Mouse (Mus musculus) heart, adult 9 months (tissue): Measurements from ENCODE around the gene Iqsec1.

ENCODE experiments used
- DNase-seq, 2 experiments: peaks; one replicate each; pipeline ENCODE4 v3.0.0; 2022; ENCODE audit warnings: low spot score in 2 of 2

Iqsec1 gene

DNA sequence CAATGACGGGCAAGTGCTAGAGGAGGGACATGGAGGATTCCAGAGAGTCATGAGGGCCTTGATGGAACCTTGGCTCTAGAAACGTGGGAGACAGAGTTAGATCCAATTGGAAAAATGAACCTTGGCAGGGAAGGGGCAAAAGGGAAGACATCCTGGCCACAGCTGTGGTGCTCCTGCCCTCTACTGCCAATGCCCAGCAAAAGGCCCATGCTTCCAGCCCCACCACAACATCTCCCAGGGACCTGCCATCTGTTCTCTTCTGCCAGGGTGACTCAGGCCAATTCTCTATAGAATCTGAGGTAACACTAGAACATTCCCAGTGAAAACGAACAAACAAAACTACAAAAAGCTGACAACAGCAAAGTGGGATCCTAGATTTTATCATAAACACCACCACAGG lies 173.1 kb downstream of the Iqsec1 start:
- no peak for DNase-seq

DNA sequence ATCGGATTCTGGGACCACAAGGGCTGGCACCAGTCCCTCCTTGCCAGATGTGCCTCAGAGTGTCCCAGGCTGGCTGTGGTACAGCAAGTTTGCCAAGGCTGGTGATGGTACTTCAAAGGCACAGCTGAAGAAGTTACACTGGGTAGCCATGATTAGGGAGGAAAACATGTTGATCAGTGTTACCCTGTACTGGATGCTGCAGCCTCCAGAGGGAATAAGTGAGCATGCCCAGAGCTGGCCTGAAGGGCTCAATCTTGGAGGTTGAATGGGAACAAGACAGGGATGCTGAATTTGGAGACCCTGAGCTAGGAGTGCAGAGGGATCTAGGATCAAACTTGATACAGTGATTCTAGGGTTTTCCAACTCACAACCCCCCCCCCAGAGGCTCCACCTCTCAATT lies 175.0 kb downstream of the Iqsec1 start:
- no peak for DNase-seq

DNA sequence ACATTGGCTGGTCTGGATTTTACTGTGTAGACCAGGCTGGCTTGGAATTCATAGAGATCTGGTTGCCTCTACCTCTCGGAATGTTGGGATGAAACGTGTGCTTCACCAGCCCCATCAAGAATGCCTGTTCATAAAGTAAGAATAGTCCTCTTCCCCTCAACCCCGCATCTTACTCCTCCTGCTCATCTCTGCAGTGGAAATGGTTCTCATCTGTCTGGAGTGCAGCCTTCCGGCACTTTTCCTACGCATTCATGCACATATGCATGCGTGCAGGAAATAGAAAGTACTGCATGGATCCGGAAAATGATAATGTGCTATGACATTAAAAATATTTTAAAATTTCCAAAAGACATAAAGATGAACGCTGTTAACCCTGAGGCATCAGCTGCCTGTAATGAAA lies 175.9 kb downstream of the Iqsec1 start:
- DNase-seq, result no peak

DNA sequence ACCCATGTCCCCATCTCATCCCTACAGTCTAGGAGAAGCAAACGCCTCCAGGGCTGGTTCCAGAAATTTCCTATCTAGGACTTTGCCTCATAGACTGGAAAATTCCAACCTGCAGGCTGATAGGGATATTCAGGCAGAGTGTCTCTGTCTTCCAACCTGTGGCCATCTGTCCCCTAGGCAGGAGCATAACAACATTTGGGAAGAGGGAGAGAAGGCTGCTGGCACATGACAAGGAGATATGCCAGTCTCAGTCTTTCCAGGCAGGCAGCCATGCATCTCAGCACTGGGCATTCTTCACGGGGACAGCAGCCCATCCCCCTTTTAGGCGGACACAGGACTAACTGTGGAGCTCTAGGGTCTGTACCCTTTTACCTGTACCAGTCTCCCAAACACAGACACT lies 176.4 kb downstream of the Iqsec1 start:
- DNase-seq, result peak in 1 of 2 experiments; percentile 13

DNA sequence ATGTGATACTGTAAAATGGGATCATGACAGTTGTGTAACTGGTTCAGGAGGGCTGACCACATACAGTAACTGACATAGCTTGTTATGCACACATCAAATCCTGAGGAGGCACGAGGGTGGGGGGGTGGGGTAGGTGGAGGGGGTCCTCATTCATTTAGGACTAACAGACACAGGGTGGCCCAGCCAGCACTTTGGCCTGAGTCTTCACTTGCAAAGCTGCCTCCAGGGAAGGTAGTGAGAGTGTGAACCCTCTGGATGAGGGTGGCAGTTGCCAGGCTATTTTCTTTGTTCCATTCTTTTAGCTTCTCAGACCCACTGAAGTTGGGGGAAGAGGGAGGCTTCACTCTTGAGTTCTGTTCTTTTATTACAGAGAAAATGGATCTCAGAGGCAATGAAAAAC lies 177.9 kb downstream of the Iqsec1 start:
- no peak for DNase-seq

DNA sequence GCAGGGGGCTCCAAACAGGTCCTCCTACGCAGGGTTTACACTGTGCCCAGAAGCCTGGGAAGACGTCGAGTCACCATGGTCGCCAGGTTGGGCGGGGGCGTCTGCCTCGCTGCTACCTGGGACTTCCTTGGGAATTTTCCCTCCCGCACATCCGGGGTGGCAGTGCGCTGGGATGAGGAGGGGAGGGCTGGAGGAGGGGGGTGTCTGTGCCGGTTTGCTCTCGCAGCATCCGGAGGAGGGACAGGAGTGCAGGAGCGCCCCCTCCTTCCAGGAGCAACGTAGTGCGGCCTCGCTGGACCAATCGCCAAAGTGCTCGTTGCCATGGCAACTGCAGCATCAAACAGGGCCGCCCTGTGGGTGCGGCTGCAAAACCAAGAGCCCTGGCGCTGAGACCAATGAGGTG lies 178.5 kb downstream of the Iqsec1 start:
- DNase-seq, result peak; percentile 51 to 62

DNA sequence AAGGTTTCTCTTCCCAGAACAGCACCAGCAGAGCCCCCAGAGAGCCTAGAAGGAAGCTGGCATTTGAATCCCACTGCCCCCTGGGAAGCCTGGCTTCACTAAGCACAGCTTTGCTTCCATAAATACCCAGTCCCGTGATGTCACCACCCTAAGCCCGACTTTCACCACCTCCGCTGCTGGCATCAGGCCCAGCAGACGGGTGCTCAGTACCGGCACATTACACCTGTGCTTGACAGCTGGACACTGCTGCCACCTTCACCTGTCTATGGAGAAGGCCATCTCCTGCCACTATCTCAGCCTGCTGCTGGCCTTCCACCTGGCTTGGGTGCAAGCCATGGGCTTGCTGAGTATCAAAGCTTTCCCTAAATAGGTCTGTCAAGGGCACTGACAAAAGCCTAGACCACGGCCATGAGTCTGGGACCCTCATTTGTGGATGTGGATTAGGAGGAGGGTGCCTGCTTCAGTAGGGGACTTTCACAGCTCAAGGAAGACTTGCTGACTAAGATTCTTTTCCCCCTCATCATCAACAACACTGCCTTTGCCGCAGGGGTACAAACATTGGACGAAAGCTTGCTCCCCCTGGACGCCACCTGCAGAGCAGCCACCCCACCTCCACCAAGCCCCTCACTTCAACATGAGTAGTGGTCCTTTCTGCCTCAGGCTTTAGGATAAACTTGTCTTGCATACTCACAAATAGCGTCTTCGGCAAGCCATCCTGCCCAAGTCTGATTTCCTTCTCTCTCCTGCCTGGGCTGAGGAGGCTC lies 179.2 kb downstream of the Iqsec1 start:
- DNase-seq, result peak; percentile 21

DNA sequence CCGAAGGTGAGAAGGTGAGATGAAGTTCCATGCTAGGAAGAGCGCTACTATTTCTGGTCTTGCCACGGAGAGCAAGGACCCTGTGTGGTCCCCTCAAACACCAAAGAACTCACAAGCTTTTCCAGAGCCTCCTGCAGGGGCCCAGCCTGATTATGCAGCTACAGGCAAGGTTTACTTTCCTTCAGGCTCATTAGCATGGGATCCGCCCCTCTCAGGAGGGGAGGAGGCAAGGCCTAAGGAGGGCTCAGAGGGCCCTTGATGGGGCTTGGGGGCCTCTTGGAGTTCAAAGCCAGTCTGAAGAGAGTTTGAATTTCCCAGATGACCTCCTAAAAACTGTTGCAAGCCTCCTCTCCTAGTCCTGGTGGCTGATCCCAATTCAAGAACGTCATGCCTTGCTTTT lies 179.9 kb downstream of the Iqsec1 start:
- no peak for DNase-seq

DNA sequence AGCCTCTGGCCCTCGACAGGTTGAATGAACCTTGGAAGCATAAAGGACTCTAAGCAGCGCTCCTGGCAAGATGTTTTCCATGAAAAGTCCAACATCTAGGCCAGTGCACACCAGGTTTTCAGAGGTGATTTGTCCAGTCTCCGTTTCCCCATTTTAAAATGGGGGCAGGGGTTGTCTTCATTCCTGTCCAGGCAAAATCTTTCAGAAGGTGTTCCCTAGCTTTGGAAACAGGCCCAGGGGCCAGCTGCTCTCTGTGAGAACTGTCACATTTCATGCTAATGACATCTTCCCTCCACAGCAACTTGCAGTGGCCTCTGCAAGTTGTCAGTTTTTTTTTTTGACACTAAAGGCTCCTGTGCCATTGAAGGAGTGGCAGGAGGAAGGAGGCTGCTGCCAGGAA lies 180.4 kb downstream of the Iqsec1 start:
- no peak for DNase-seq

DNA sequence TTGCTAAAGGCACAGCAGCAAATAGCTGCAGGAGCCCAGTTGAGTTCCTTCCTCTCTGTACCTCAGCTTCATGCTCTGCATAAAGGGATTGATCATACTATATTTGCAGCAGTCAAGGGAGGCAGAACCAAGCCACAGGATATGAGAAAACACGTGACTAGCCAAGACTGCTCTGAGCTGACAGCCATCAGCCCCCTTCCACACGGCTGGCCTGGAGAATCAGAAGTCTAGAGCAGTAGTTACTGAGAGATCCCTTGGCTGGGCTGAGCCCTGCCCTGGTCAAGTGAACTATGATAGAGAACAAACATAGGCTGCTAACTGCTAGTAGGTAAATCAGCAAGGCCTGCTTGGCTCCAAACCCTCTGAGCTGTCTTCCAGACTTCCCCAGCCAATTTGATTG lies 180.9 kb downstream of the Iqsec1 start:
- DNase-seq, result no peak

DNA sequence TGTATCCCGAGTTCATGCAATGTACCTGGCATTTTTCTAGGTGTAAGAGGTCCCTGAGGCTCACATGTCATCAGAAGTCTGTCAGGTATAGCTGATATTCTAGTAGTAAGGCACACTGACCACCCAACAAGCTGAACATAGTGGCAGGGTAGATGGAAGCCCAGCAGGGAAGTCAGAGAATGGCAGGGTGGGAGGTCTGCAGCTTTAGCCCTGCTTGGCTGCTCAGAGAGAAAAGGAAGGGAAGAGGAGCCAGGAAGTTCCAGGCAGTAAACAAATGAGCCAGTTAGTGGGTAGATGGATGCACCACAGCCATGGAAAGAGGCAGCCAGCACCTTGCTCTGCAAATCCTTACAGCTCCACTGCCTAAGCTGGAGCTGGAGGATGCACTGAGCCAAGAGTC lies 181.7 kb downstream of the Iqsec1 start:
- no peak for DNase-seq

DNA sequence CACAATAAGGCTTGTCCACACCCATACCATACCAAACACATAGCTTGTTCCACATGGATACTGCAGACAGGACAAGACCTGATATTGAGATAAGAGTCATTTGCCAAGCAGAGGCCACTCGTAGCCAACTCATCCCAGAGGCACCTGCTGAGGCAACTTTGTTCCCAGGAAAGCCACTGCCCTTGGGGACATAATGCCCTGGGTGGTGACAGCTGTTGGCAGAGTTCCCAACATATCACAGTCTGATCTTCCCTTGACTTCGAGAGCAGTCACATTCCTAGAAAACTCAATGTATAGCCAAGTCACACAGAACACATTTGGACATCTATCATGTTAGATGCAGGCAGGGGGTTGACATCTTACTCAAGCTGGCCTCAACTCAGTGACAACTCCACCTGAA lies 183.4 kb downstream of the Iqsec1 start:
- no peak for DNase-seq

DNA sequence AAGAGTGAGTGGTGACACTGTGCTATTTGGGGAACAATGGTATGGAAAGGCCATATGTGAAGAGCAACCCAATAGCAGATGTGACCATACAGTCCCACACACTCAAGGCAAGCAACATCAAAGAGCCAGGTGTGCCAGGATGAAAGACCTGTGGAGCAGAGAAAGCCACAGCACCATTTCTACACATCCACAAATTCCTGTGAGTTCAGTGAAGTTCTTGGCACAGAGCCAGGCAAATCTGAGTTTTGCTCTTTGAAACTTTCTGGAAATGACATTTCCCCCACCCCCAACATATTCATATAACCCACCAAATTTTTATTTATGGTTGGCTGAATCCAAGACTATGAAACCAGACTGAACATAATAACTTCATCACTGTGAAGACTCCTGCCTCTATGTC lies 183.8 kb downstream of the Iqsec1 start:
- DNase-seq, result no peak

DNA sequence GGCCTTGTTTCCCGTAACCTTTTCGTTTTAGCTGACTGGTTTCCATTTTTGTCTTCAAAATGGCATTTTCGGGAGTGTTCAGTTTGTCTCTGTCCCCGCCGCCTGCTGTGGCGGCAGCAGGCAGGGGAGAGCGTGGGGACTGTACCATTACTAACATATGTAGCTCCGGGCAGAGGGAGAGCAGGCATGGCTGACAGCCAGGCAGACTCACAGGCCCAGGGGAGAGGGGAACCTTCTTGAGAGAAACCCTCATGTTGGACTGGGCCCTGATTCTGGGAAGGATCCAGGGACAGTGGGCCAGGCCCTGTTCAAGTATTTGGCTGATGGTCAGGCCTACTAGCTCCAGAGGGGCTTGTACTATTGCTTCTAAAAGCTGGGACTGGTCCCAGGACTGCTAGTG lies 185.9 kb downstream of the Iqsec1 start:
- DNase-seq, result no peak

DNA sequence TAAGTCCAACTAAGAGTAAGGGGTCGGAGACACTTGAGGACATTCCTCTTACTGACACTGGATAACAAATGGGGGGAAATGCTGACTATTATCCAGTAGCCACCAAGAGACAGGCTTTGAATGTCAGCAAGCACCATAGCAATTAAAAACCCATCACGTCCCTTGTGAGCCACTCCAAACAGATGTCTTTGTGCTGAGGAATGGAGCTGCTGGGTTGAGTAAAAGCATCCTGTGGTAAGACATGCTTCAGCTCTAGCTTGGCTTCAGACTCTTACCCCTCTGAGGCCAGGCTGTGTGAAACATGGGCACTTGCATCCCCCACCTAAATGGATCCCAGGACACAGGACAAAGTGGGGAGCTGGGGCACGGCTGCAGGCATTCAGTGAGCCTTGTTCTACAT lies 186.4 kb downstream of the Iqsec1 start:
- no peak for DNase-seq

DNA sequence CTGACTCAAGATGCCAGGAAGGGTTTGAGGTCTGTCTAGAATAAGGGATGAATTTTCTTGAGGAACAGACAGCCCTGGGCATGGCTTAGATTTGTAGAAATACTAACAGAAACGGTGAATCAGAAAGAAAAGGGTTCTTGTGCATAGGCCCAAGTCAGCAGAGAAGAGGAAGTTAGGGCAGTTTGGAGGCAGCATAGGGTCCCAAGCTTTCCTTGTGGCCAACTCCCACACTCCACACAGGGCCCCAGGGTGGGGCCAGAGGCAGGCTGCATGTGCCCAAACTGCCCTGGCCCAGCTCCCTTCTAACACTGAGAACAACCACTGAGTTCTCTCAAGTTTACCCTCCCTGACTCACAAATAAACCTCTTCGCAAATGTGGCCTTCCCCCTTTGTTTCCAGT lies 187.7 kb downstream of the Iqsec1 start:
- no peak for DNase-seq

DNA sequence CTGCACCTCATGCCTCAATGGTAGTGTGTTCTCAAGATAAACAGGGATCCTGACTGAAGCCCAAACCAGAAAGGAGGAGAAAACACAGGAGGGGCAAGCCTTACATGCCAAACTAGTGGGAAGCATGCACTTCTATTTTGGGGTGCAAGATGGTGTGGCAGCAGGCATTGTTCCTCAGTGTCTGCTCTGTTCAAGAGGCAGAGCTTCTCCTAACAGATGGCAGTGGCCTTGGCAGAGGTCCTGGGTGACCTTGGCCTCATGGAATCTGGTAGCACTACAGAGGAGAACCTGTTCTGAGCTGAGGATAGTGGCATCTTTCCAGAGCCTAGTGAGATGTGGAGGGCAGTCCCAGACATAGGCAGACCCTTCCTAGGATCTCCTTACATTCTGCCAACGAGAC lies 189.4 kb downstream of the Iqsec1 start:
- DNase-seq, result no peak

DNA sequence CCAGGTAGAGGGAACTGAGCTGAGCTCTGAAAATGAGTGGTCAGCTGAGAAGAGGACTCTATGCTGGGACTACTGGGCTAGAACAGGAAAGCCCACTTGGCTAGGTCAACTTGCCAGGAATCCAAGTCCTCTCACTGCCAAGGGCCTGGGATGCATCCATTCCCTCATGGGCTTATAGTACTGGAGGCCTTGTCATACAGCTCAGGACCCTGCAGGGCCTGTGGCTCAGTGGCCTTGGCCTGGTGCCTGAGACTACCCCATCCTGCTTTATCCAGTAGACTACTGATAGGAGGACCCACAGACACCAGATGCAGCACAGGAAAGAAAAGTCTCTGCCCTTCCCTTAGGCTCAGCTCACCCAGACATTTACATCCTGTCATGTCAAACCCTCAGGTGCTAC lies 190.3 kb downstream of the Iqsec1 start:
- no peak for DNase-seq

DNA sequence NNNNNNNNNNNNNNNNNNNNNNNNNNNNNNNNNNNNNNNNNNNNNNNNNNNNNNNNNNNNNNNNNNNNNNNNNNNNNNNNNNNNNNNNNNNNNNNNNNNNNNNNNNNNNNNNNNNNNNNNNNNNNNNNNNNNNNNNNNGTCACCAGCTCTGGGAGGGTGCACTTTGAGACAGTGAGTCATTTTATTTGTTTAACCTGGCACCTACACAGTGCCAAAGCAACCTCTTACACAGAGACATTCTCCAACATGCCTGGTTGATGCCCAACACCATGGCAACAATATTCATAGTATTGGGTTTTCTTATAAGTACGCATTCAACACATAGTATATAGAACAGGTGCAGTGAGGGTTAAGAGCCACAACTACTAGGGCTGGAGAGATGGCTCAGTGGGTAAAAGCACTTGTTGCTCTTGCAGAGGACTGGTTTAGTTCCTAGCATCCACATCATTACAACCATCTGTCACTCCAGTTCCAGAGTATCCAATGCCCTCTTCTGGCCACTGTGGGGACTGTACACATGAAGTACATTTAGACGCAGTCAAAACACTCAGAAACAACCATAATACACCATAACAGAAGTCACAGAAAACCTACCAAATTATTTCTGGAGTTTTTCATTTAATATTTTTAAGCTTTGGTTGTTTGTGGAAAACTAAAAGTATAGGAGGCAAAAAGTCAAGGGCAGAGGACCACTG lies 191.4 kb downstream of the Iqsec1 start:
- no peak for DNase-seq

DNA sequence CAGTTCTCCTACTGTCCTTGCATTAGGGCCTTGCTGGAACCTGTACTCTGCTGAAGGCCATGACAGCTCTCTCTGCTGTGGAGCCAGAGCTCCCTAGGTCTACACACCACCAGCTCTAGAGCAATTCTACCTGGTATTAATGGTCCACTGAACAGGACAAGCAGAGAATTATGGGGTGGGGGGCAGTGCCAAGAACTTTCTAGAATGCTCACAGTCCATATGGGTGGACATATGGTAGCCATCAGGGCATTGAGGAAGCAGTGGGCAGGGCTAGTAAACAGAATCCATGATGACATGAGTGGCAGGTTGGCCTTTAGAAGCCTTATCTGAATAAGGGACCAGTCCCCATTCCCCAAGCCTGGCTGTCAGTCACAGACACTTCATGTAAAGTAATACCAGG lies 197.6 kb downstream of the Iqsec1 start:
- no peak for DNase-seq

DNA sequence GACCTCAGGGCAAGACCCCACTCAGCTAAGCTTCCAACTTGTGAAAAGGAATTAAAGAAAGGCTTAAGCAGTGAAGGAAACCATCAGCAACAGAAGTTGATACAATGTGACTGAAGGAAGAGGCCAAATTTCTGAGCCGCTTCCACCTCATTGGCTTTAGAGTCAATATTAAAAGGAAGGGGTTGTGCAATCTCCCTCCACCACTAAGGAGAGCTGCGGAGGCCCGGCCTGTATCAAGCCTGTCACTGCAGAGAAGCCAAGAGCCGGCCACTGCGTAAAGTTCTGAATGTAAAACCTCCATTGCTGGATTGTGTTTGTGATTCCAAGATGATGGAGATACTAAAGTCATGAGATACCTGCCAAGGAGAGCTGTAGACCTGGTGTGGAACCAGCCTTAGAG lies 199.0 kb downstream of the Iqsec1 start:
- DNase-seq, result no peak

DNA sequence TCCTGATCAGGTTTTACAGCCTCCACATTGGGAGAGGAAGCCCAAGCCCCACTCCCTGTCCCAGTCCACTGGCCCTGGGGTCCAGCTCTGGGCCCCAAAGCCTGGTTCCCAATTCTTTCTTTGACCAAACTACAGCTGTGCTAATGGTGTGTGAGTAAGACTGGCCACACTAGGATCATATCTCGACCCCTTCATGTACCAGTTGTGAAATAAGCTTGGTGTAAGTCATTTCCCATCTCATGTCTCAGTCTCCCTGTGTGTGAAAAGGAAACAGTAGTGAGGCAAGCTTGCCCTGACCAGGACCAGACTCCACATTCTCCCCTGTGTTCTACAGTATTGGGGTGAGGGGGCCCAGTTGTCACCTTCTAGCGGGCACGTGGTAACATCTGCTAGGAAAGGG lies 200.9 kb downstream of the Iqsec1 start:
- DNase-seq, result no peak

DNA sequence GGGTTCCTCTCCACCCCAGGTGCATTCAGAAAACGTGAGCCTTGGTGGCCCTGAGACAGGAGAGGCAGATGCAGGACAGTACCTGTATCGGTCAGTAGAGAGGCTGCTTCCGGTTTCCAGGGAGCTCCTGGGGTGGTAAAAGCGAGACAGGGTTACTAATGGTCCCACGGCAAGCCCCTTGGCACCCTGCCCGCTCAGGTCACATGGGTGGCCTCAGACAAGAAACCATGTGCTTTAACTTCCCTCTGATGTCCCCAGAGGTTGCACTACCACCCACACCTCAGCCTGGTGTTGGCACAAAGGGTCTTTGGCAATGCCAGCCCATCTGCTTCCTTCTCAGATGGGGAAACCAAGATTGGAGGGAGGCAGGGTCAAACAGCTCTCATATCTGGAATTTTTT lies 201.4 kb downstream of the Iqsec1 start:
- no peak for DNase-seq

DNA sequence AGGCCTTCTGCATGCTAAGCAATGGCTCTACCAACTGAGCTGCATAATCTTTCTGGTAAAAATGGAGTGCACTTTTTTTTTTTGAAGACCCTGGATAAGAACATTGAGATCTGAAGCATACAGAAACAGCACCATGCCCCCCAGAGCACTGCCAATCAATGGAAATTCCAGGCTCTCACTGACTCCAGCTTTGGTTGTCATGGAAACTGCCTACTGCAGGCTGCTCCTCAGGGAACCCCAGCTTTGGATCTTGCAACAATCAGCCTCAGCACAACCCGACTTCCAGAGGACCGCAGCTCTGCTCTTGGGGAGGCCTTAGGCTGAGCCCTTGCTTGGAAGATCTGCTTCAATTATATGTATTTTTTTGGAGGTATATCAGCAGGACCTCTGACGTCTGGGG lies 201.9 kb downstream of the Iqsec1 start:
- no peak for DNase-seq
